Mouse (Mus musculus): ENCODE measurements around the gene Galk2.

The Galk2 gene

GRCm38 (mm10) chr2:125858521-125859280 lies at the start of gene Galk2, which contains the start of gene Cops2:
TSS of gene Galk2 (plus strand) at chr2:125859109.
TSS of gene Cops2 (minus strand) at chr2:125859139.
- peak; percentile 97 for DNase-seq

DNA sequence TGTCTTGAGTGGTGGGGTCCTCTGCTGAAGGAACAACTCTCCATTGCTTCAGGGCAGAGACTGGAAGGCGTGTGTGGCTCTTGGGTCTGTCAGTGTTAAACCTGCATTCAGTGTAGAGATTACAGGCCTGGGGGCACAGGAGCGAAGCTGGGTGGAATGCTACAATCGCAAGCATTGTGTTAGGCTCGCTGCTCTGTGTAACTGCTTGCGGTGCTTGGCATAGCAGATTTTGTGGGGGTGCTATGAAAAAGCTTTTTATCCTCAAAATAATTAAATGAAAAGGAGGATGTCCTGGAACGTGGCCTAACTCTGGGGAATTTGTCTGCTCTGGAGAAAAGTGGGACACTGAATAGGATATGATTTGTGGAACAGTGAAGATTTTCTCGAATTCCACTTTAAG lies 49.4 kb upstream of the Galk2 start:
- no peak for DNase-seq

- DNase-seq, result no peak
Observed at GRCm38 (mm10) chr2:125811332-125811731, 47.6 kb upstream of the Galk2 start.

GRCm38 (mm10) chr2:125813972-125814595 lies 44.8 kb upstream of the Galk2 start:
- no peak for DNase-seq

GRCm38 (mm10) chr2:125820397-125820796 lies 38.5 kb upstream of the Galk2 start:
- no peak for DNase-seq

DNA sequence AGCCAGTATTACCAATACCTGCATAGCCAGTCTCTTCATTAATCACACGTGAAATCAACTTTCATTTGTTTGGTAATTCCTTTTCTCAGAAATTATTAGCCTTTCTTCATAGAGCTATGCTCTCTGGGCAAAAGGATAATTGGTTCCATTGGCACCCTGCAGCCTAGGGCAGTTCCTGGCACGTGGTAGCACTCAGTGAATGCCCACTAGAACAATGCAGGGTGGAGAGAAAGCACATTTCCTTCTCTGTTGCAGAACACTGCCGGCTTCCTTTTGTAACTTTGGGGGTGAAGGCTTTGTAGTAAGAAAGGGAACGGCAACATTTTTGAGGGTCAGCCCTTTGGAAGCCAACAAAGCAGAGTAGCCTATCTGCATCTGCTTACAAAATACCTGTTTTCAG lies 32.7 kb upstream of the Galk2 start:
- DNase-seq, result no peak

DNA sequence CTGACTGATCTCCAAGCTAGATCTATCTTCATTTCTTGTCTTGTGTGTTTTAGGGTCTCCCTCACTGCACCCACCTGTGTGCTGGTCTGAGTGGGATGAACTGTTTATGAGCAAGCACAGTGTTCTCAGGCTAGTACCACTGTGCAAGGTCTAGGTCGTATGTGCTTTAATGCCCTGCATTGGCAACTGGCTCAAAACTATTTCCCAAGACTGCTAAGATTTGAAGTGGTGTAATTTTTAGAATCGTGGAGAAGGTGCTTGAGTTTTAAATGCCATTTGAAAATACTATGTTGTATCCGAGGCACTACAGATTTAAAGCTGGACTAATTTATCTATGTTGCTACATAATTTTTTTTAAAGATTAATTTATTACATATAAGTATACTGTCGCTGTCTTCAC lies 31.0 kb upstream of the Galk2 start:
- no peak for DNase-seq

DNA sequence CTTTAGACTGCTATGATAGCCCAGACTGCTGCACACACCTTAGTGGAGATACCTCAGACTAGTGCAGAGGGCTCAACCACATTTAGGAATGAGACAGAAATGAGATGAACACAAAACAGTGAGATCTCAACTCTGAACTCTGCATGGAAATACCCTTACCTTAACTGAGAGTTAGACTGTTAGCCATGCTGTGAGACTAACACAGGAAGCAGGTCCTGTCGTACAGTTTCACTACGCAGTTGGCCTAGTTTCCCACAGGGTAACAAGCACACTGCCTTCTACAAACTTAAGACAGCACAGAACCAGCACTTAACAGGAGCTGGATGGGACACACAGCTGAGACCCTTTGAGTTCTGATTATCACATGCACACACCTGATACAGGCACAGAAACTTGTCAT lies 29.0 kb upstream of the Galk2 start:
- DNase-seq, result no peak

DNA sequence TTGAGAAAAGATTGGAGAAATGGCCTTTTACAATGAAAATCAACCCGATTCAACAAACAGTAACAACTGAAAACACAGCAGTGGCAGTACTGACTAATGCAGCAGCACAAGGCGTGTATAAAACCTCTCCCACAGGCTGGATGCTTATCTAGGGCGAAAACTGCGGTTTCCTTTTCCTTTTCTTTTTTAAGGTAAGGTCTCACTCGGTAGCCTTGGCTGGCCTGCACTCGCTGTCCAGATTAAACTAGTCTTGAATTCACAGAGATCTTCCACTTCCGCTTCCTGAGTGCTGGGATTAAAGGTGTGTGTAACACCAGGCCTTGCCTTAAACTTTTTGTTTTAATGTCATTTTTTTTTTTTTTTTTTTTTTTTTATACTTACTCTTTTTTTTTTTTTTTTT lies 20.8 kb upstream of the Galk2 start:
- DNase-seq, result no peak

GRCm38 (mm10) chr2:125838708-125839284 lies 20.1 kb upstream of the Galk2 start:
- DNase-seq, result no peak

DNA sequence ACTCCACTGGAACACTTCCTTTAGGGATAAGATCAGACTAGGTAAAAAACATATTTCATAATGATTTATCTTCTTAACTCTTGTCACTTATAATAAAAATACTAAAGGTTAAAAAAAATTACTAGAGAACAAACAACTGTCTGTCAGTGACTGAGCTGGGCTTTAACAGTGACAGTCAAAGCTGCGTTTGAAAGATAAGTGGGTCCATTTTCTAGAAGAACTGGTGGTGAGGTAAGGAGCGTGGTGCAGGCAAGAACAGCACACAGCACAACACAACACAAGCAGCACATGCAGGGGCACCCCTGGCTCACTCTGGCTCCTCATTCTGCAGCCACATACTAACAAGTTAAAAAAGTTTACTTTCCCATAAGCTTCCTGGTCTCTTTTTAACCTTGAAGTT lies 7.7 kb upstream of the Galk2 start:
- DNase-seq, result no peak

GRCm38 (mm10) chr2:125857707-125858106 lies 1.2 kb upstream of the Galk2 start:
- no peak for DNase-seq

DNA sequence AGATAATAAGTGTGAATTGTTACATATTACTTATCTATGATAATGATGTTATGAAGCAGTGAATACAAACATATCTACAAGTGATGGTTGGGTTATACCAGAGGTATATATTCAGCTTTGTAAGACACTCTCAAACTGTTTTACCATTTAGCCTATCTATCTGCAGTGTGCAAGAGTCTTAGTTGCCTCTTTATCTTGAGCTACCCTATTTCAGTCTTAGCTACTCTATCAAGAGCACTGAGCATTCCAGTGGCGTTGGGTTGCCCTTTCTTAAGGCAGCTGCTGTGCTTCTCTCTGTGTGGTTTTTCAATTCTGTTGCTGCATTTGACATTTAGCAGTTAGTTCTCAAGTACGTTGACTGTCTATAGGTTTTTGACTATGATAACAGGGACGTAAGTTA lies 4.9 kb downstream of the Galk2 start:
- no peak for DNase-seq

DNA sequence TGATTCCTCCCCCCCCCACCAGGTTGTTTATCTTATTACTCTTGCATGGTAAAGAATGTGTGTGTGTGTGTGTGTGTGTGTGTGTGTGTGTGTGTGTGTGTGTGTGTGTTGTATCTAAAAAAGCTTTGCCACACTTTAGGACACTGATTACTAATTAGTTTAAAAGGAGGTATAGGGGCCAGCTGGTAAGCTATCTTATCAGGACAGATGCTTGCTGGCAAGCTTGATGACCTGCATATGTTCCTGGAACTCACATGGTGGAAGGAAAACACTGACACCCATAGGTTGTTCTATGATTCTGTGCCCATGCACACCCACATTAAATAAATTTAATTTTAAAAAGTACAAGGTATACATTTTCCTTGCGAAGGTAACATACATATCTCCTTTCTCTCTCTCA lies 5.6 kb downstream of the Galk2 start:
- no peak for DNase-seq

- no peak for DNase-seq
Observed at GRCm38 (mm10) chr2:125865585-125865984, 6.7 kb downstream of the Galk2 start.

DNA sequence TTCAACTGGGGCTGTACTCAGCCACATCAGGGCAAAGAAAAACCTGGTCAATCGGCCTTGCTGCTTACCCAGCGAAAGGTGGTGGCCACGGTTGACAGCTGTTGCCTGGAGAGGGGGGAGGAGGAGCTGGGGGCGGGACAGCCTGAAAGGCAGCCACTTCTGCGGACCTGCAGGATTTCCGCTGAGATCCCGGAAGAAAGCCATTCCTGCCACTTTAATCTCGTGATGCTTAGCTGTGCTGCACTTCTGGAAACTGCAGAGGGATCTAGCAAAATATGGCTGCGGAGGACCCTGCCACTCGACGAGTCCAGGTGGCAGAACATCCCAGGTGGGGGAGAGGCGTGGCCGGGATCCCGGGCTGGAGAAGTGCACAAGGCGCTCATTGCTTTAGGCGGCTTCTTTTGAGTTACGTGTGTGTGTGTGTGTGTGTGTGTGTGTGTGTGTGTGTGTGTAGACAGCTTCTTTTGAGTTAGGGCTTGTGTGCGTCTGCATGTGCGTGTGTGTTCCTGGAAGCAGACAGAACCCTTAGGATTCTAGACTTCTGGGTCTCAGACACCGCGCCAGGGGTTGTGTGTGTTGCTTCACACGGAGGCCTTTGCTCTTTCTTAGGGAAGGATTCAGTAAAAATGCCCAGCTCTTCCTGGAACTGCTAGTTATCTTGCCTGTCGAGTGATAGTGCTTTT lies 7.3 kb downstream of the Galk2 start:
- peak; percentile 79 to 92 for DNase-seq

DNA sequence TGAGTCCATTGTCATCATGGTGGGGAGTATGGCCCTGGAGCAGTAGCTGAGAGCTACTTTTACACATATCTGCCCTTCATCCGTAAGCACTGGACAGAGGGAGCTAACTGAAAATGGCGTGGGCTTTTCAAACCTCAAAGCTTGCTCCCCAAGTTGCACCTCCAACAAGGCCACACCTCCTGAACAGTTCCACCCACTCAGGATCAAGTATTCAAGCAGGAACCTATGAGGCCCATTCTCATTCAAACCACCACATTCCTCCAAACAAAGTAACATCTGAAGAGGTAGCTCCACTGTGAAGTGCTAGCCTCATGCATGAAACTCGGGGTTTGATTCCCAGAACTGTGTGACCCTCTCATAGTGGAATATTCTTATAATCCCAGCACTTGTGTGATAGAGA lies 9.4 kb downstream of the Galk2 start:
- DNase-seq, result no peak

DNA sequence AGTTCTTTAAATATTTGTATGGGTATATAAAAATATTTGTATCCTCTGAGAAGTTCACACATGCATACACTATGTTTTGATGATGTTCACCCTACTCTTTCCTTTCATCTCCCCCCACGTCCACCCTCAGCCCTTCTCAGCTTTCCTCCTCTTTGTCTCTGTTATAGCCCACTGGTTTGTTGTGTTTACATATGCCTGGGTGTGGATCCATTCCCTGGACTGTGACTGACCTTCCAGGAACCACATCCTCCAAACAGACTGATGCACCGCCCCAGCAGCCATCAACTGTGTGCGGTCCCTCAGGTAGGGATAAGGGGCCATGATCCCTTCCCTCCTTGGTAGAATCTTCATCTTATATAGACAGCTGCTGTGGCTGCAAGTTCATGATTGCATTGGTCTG lies 11.2 kb downstream of the Galk2 start:
- DNase-seq, result no peak

- DNase-seq, result no peak
Observed at GRCm38 (mm10) chr2:125885891-125886576, 27.1 kb downstream of the Galk2 start.

DNA sequence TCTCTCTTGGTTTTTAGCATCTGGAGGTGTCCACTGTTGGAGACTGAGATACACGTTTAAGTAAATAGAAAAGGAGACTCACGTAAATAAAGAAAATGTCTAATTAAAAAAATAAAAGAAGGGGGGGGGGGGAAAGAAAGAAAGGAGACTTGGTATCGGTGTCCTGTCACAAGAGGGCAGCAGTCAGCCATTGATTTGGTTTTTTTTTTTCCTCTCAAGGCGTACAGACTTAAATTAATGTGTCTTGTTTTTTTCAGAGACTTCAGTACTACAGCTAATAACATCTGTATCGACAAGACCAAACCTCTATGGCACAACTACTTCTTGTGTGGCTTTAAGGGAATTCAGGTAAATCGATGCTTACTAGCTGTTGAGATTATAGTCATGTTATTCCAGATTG lies 34.2 kb downstream of the Galk2 start:
- DNase-seq, result peak in 1 of 2 experiments; percentile 53

DNA sequence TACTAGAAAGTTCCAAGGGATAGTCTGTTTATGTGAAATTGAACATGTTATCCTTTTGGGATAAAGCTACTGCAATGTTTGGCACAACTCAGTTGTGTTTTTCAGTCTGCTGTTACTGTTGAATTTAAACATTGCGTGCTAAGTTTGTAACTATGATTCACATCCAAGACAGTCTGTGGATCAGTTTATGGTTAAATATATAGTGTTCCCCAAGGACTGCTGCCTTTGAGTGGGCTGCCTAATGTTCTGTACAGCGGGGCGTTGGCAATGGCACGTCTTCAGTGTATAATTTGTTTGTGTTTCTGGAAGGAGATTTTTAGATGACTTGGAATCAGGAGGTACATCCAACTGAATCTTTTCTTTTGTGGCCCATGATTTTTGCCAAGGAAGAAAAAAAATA lies 36.2 kb downstream of the Galk2 start:
- no peak for DNase-seq

DNA sequence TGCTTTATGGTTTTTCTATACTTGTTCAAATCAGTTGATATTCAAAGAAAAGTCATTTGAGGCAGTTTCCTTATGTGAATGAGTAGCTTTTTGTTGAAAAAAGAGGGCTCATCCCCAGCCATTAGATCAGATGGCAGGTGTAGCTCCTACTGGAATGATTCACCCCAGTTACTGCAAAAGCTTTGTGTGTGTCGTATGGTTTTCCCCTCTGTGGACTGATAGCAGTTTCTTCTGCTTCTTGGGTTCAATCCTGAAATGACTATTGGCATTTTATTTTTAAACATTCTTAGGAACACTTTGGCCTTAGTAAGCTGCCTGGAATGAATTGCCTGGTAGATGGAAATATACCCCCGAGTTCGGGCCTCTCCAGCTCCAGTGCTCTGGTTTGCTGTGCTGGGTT lies 37.4 kb downstream of the Galk2 start:
- DNase-seq, result no peak

DNA sequence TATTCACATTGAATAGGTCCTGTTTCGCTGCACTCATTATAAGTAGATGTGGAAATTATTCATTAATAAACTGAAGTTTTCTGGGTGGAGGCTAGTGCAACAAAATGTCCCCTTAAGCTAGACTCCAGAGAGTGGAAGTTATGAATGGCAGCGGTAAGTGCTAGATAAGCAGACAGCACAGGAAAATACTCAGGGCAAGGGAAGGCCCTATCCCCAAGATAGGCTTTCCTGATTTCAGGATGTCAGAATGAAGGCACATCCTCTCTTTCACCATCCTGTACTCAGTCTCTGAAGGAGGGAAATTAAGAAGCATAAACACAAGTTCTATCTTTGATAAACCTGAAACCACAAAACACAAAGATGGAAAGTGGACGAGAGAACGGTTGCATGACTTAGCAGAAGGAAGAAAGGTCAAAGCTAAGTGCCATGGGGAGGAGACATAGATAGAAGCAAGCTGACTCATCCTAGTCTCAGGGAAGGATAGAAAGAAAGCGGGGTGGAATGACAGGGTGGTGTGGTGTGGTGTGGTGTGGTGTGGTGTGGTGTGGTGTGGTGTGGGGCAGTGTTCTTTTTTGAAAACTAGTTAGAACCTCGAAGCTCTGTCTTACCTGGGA lies 42.0 kb downstream of the Galk2 start:
- DNase-seq, result no peak

Data from kidney, postnatal 25 days (tissue).